Mouse (Mus musculus) hindbrain, postnatal 0 days (tissue): ENCODE results near the gene C130026I21Rik. TPM values are rescaled to one million over a fixed set of nuclear protein-coding genes. Genes with fewer than 3 reads are reported as not detected.
"Not testable (repeated sequence)": the region's sequence is repeated elsewhere in the genome, so short reads cannot be mapped to it uniquely, and the experiment has no call there.

Experiments used
- ATAC-seq: fragments of 200-750 bp; cut with Nextera tagmentation; 2 replicates; pipeline ENCODE4 v1.8.0; 2017; ENCODE audit warnings: mild to moderate bottlenecking, moderate TSS enrichment, moderate library complexity
- DNase-seq: peaks from one replicate; pipeline ENCODE4 v3.0.0-alpha.2; 2015; ENCODE audit warnings: low spot score
- H3K27ac ChIP-seq: fragments of 300-500 bp; sonication (generic); 2 replicates; pipeline ENCODE4 v1.5.1; 2014; ENCODE audit warnings: mild to moderate bottlenecking
- H3K27me3 ChIP-seq: fragments of 300-500 bp; sonication (generic); 2 replicates; pipeline ENCODE4 v1.6.1; 2014; ENCODE audit warnings: low read length, mixed read lengths; ENCODE audit not compliant: insufficient read depth
- H3K36me3 ChIP-seq: fragments of 300-500 bp; sonication (generic); 2 replicates; pipeline ENCODE4 v1.6.1; 2014; ENCODE audit warnings: low read length, mixed read lengths; ENCODE audit not compliant: insufficient read depth
- H3K4me1 ChIP-seq: fragments of 300-500 bp; sonication (generic); 2 replicates; pipeline ENCODE4 v1.6.1; 2014; ENCODE audit warnings: antibody characterized with exemption, low read length, mixed read lengths; ENCODE audit not compliant: insufficient read depth
- H3K4me2 ChIP-seq: fragments of 300-500 bp; sonication (generic); 2 replicates; pipeline ENCODE4 v1.6.1; 2014; ENCODE audit warnings: low read depth, mild to moderate bottlenecking, low read length, moderate library complexity, mixed read lengths
- H3K4me3 ChIP-seq: fragments of 300-500 bp; sonication (generic); 2 replicates; pipeline ENCODE4 v1.5.1; 2014; ENCODE audit warnings: low read length
- H3K9ac ChIP-seq: fragments of 300-500 bp; sonication (generic); replicated peaks from 2 replicates; pipeline ENCODE4 v1.6.1; 2014; ENCODE audit warnings: mild to moderate bottlenecking, low read length, moderate library complexity, mixed read lengths
- H3K9me3 ChIP-seq: fragments of 300-500 bp; sonication (generic); 2 replicates; pipeline ENCODE4 v1.6.1; 2016; ENCODE audit warnings: low read length, mixed read lengths
- CTCF ChIP-seq: IDR thresholded peaks from 2 replicates; pipeline ENCODE4 v1.5.1; 2016; ENCODE audit warnings: antibody characterized with exemption, control low read depth, low read depth
- WGBS: fragments of 180-500 bp; shearing (Covaris S2); extraction: QIAGEN DNeasy Blood & Tissue Kit; methylation state at CpG from one replicate; pipeline ENCODE4 v1.1.7; 2014; 5-methylcytosine and 5-hydroxymethylcytosine counted together
- polyA plus RNA-seq: library from polyadenylated mRNA; unstranded; fragments of >200 nt; fragmentation: Nextera tagmentation; extraction: Ambion mirVana; gene quantifications from 2 replicates; pipeline ENCODE4 v1.2.1, GENCODE M21; 2015
- total RNA-seq: library from RNA; depleted of rRNA; stranded (reverse); fragments of >200 nt; gene quantifications from 2 replicates; pipeline ENCODE4 v1.2.3, GENCODE M21; 2014; rRNA removed

Gene C130026I21Rik
- not detected in 2 replicates for total RNA-seq
- 0.16 and 0.23 TPM in 2 replicates for polyA plus RNA-seq

- no CpG with 5 or more reads among the region's 6 CpGs for WGBS
These were observed at the start of gene C130026I21Rik for GRCm38 (mm10) chr1:85270466-85270865. TSS of gene C130026I21Rik (minus strand) at chr1:85270566.

GRCm38 (mm10) chr1:85287063-85287462 is 16.7 kb upstream of the C130026I21Rik start:
- TF ChIP-seq CTCF, result peak; percentile 6; the same call in 1 of the 2 replicates
- 52% methylated on average over 4 of the region's 5 CpGs for WGBS
- H3K27ac ChIP-seq, H3K36me3 ChIP-seq, H3K27me3 ChIP-seq, ATAC-seq, H3K4me1 ChIP-seq, DNase-seq, H3K4me3 ChIP-seq, H3K4me2 ChIP-seq, H3K9ac ChIP-seq, H3K9me3 ChIP-seq: not testable (repeated sequence)

More at GRCm38 (mm10) chr1:85270466-85270865, at the start of gene C130026I21Rik:
- not testable (repeated sequence) for H3K36me3 ChIP-seq, DNase-seq, H3K4me1 ChIP-seq, H3K4me3 ChIP-seq, H3K27me3 ChIP-seq, H3K9ac ChIP-seq, ATAC-seq, H3K4me2 ChIP-seq, H3K9me3 ChIP-seq, H3K27ac ChIP-seq

DNA sequence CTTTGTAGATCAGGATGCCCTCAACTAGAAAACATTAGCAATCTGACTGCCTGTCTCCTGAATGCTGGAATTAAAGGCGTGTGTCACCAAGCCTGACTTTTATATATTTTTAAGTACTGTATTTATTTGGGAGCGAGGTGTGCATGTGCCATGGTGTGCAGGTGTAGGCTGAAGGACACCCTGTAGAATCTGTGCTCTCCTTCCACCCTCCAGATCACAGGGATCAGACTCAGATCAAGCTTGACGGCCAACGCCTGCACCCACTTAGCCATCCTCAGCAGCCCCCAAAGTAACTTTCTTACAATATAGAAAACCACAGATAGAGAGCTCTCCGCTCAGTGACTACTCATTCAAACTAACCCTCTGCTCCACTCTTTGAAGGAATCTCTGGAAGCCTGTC is 6.1 kb upstream of the C130026I21Rik start:
- not testable (repeated sequence) for H3K4me2 ChIP-seq, H3K9ac ChIP-seq, H3K27me3 ChIP-seq, H3K9me3 ChIP-seq, ATAC-seq, H3K4me3 ChIP-seq, H3K4me1 ChIP-seq, DNase-seq, H3K36me3 ChIP-seq, H3K27ac ChIP-seq
- WGBS, result 74% methylated on average over 3 of the region's 5 CpGs

- H3K9ac ChIP-seq, H3K4me2 ChIP-seq, H3K27me3 ChIP-seq, H3K27ac ChIP-seq, DNase-seq, H3K9me3 ChIP-seq, H3K4me1 ChIP-seq, H3K36me3 ChIP-seq, H3K4me3 ChIP-seq, ATAC-seq: not testable (repeated sequence)
- WGBS, result 47% methylated on average over 1 of the region's 2 CpGs
These were observed 11.7 kb downstream of the C130026I21Rik start for GRCm38 (mm10) chr1:85258634-85259033.

DNA sequence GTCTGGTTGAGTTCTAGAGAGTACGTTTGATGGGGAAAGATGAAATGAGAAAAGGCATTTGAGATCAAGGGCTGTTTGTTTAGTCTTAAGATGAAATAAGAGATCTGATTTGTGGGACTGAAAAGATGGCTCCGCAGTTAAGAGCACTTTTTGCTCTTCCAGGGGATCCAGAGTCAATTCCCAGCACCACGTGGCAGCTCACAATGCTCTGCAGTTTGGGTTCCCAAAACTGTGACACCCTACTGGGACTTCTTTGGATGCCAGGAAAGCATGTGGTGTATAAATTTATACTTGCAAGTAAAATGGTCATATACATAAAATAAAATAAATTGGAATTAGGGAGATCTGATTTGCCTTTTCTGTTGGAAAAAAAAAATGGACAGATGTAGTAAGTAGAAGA is 15.1 kb downstream of the C130026I21Rik start:
- not testable (repeated sequence) for H3K27ac ChIP-seq, H3K9me3 ChIP-seq, H3K4me2 ChIP-seq, DNase-seq, H3K4me3 ChIP-seq, H3K4me1 ChIP-seq, H3K9ac ChIP-seq, ATAC-seq, H3K36me3 ChIP-seq, H3K27me3 ChIP-seq
- 60% methylated on average over 2 of the region's 3 CpGs for WGBS

DNA sequence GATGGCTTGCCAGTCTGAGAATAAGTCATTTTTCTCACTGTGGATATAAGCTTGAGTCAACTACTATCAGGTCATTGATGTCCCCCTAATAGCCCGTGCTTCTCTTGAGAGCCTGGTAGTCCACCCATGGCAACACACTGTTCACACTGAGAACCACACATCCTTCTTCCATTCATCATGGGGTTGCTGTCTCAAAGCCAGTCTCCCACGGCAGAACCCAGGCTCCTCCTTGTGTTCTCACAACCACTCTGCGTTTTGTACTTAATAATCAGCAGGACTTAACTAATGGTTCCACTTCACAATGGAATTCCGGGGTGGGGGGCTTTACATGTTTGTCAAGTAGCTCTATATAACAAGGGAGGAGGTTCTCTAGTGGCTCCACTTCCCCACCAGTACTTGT is 19.2 kb downstream of the C130026I21Rik start:
- not testable (repeated sequence) for H3K36me3 ChIP-seq, H3K4me3 ChIP-seq, H3K4me2 ChIP-seq, ATAC-seq, H3K27ac ChIP-seq, H3K27me3 ChIP-seq, H3K4me1 ChIP-seq, H3K9ac ChIP-seq, DNase-seq, H3K9me3 ChIP-seq
- WGBS, result 83% methylated on average over 4 of the region's 4 CpGs

DNA sequence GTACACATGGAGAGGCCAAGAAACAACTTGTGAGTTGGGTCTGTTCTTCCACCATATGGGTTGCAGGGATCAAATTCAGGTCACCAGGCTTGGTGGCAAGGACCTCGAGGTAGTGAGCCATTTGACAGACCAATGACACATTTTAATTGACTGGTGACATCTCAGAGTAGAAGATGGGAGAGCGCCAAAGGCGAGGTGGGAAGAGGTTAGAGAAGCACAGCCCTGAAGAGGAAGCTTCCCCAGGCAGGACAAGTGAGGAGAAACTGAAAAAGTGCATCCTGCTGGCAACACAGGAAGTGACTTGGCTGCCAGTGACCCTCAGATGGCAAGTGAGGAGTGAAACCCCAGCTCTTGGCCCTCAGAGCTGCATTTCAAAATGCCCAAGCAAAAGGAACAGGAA is 21.4 kb downstream of the C130026I21Rik start:
- WGBS, result 60% methylated on average over 3 of the region's 3 CpGs
- H3K9ac ChIP-seq, H3K27me3 ChIP-seq, H3K4me3 ChIP-seq, H3K4me1 ChIP-seq, H3K4me2 ChIP-seq, H3K27ac ChIP-seq, DNase-seq, ATAC-seq, H3K36me3 ChIP-seq: not testable (repeated sequence)
- peaks cover 12% of the 10 kb centered on the region for H3K9me3 ChIP-seq

DNA sequence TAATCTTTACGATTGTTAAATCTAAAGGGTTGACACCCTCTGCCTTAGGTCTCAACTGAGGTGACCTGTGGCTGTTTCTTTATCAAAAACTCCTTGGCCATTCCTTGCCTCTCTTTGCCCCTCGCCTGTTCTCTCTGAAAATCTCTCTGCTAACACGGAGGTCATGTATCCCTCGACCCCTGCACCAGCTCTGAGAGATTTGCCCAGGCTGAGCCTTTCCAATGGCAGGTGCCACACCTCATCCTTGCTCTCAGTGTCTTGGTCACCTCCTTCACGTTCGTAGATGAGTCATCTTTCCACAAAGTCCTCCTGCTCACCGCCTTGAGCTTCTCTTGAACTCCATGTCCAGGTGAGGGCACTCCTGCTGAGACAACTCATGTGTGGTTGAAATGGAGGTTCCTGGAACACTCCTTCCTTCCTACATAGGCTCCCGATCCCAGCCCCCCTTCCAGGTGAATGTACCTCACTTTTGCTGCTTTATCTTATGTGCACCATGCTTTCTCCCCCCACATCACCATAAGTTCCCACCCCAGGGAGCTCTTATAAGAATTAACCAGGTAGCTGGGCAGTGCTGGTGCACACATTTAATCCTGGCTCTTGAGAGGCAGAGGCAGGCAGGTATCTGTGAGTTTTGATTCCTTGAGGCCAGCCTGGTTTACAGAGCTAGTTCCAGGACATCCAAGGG is 23.4 kb downstream of the C130026I21Rik start:
- H3K27me3 ChIP-seq, H3K4me3 ChIP-seq, H3K9ac ChIP-seq, H3K27ac ChIP-seq, ATAC-seq, H3K4me2 ChIP-seq, DNase-seq, H3K4me1 ChIP-seq, H3K36me3 ChIP-seq: not testable (repeated sequence)
- 72% methylated on average over 8 of the region's 8 CpGs for WGBS
- H3K9me3 ChIP-seq, result peaks cover 17% of the 10 kb centered on the region

DNA sequence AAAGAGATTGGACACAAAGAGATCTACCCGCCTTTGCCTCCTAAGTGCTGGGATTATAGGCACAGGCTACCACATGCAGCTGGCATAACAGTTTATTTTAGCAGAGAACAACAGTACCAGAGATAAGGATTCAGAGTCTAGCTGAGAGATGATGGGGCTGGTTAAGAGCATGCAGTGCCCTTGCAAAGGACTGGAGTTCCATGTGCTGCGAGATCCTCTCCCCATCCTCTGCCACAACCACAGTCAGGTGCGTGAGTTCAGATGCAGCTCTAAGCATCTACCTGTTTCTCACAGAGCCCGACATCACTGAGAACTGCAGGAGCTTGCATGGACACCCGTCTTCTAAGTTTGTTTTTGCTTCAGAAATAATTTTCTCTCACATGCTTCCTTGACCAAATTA is 24.1 kb downstream of the C130026I21Rik start:
- not testable (repeated sequence) for H3K4me2 ChIP-seq, DNase-seq, ATAC-seq, H3K27ac ChIP-seq, H3K9ac ChIP-seq, H3K27me3 ChIP-seq, H3K4me1 ChIP-seq, H3K36me3 ChIP-seq, H3K4me3 ChIP-seq
- WGBS, result 84% methylated on average over 4 of the region's 5 CpGs
- H3K9me3 ChIP-seq, result peaks cover 20% of the 10 kb centered on the region

- DNase-seq, ATAC-seq, H3K27ac ChIP-seq, H3K4me2 ChIP-seq, H3K4me1 ChIP-seq, H3K9ac ChIP-seq, H3K27me3 ChIP-seq, H3K4me3 ChIP-seq, H3K36me3 ChIP-seq: not testable (repeated sequence)
- peaks cover 24% of the 10 kb centered on the region for H3K9me3 ChIP-seq
- WGBS, result 66% methylated on average over 3 of the region's 4 CpGs
These were observed 25.4 kb downstream of the C130026I21Rik start for GRCm38 (mm10) chr1:85244941-85245340.
